Mouse (Mus musculus): ENCODE measurements around the gene Cyp1a2. TPM values are rescaled to one million over a fixed set of nuclear protein-coding genes. Genes with fewer than 3 reads are reported as not detected.

The Cyp1a2 gene
- polyA plus RNA-seq (2014; fragmentation: Illumina TruSeq; extraction: RNeasy Lipid Tissue Mini Kit (QIAGEN cat#74804); ENCODE audit: low replicate concordance) = not detected

GRCm38 (mm10) chr9:57683520-57683919 is at the start of gene Cyp1a2:
Gene Cyp1a2, minus strand, starts transcription at chr9:57683703.

GRCm38 (mm10) chr9:57708068-57708719 is 24.7 kb upstream of the Cyp1a2 start, which contains the start of gene Edc3:
Gene Edc3, plus strand, starts transcription at chr9:57708540.

GRCm38 (mm10) chr9:57687751-57688150 is 4.2 kb upstream of the Cyp1a2 start, which contains the start of gene Cyp1a1:
Gene Cyp1a1, plus strand, starts transcription at chr9:57687928.

GRCm38 (mm10) chr9:57653283-57653682 is 30.2 kb downstream of the Cyp1a2 start, which contains the start of gene Csk:
Gene Csk, minus strand, starts transcription at chr9:57653631.

Other genes starting within 250 kb of the Cyp1a2 start
- gene Ppcdc, start 243.6 kb downstream of the Cyp1a2 start, polyA plus RNA-seq (2014; fragmentation: Illumina TruSeq; extraction: RNeasy Lipid Tissue Mini Kit (QIAGEN cat#74804); ENCODE audit: low replicate concordance) = 5.2 TPM
- gene Scamp5, start 215.6 kb downstream of the Cyp1a2 start, polyA plus RNA-seq (2014; fragmentation: Illumina TruSeq; extraction: RNeasy Lipid Tissue Mini Kit (QIAGEN cat#74804); ENCODE audit: low replicate concordance) = 31.5 TPM
- gene Rpp25, start 179.7 kb downstream of the Cyp1a2 start, polyA plus RNA-seq (2014; fragmentation: Illumina TruSeq; extraction: RNeasy Lipid Tissue Mini Kit (QIAGEN cat#74804); ENCODE audit: low replicate concordance) = not detected
- 976 TPM for gene Cox5a, start 162.4 kb downstream of the Cyp1a2 start, polyA plus RNA-seq (2014; fragmentation: Illumina TruSeq; extraction: RNeasy Lipid Tissue Mini Kit (QIAGEN cat#74804); ENCODE audit: low replicate concordance)
- 1.4 TPM for gene Fam219b, start 146.2 kb downstream of the Cyp1a2 start, polyA plus RNA-seq (2014; fragmentation: Illumina TruSeq; extraction: RNeasy Lipid Tissue Mini Kit (QIAGEN cat#74804); ENCODE audit: low replicate concordance)
- 15.0 TPM for gene Mpi, start 130.9 kb downstream of the Cyp1a2 start, polyA plus RNA-seq (2014; fragmentation: Illumina TruSeq; extraction: RNeasy Lipid Tissue Mini Kit (QIAGEN cat#74804); ENCODE audit: low replicate concordance)
- 22.5 TPM for gene Scamp2, start 122.8 kb downstream of the Cyp1a2 start, polyA plus RNA-seq (2014; fragmentation: Illumina TruSeq; extraction: RNeasy Lipid Tissue Mini Kit (QIAGEN cat#74804); ENCODE audit: low replicate concordance)
- 8.7 TPM for gene Ulk3, start 94.3 kb downstream of the Cyp1a2 start, polyA plus RNA-seq (2014; fragmentation: Illumina TruSeq; extraction: RNeasy Lipid Tissue Mini Kit (QIAGEN cat#74804); ENCODE audit: low replicate concordance)
- not detected for gene Cplx3, start 77.4 kb downstream of the Cyp1a2 start, polyA plus RNA-seq (2014; fragmentation: Illumina TruSeq; extraction: RNeasy Lipid Tissue Mini Kit (QIAGEN cat#74804); ENCODE audit: low replicate concordance)
- gene Lman1l, start 62.9 kb downstream of the Cyp1a2 start, polyA plus RNA-seq (2014; fragmentation: Illumina TruSeq; extraction: RNeasy Lipid Tissue Mini Kit (QIAGEN cat#74804); ENCODE audit: low replicate concordance) = not detected
- gene Csk, start 30.1 kb downstream of the Cyp1a2 start, polyA plus RNA-seq (2014; fragmentation: Illumina TruSeq; extraction: RNeasy Lipid Tissue Mini Kit (QIAGEN cat#74804); ENCODE audit: low replicate concordance) = 3.2 TPM
- gene Cyp1a1, start 4.2 kb upstream of the Cyp1a2 start, polyA plus RNA-seq (2014; fragmentation: Illumina TruSeq; extraction: RNeasy Lipid Tissue Mini Kit (QIAGEN cat#74804); ENCODE audit: low replicate concordance) = 25.2 TPM
- gene Edc3, start 24.8 kb upstream of the Cyp1a2 start, polyA plus RNA-seq (2014; fragmentation: Illumina TruSeq; extraction: RNeasy Lipid Tissue Mini Kit (QIAGEN cat#74804); ENCODE audit: low replicate concordance) = 3.2 TPM
- gene Clk3, start 82.2 kb upstream of the Cyp1a2 start, polyA plus RNA-seq (2014; fragmentation: Illumina TruSeq; extraction: RNeasy Lipid Tissue Mini Kit (QIAGEN cat#74804); ENCODE audit: low replicate concordance) = 52.7 TPM
- 3.3 TPM for gene Arid3b, start 153.1 kb upstream of the Cyp1a2 start, polyA plus RNA-seq (2014; fragmentation: Illumina TruSeq; extraction: RNeasy Lipid Tissue Mini Kit (QIAGEN cat#74804); ENCODE audit: low replicate concordance)
- 23.2 TPM for gene Ubl7, start 227.3 kb upstream of the Cyp1a2 start, polyA plus RNA-seq (2014; fragmentation: Illumina TruSeq; extraction: RNeasy Lipid Tissue Mini Kit (QIAGEN cat#74804); ENCODE audit: low replicate concordance)

All from small intestine, adult 10 weeks (tissue).